Mouse (Mus musculus): Measurements from ENCODE around the gene Ddx10. TPM values are rescaled to one million over a fixed set of nuclear protein-coding genes. Genes with fewer than 3 reads are reported as not detected.
A peak's percentile ranks its signal among the peaks of the same experiment; 100 is the strongest.
"Not testable (repeated sequence)": the region's sequence is repeated elsewhere in the genome, so short reads cannot be mapped to it uniquely, and the experiment has no call there.

Ddx10 gene
- polyA plus RNA-seq, 1 experiment, result 11.5 TPM

- Histone ChIP-seq H3K27ac (ENCODE audit: insufficient read depth, low read length) (no peak overlapping the region), H3K4me3 (ENCODE audit: insufficient read depth, low read length) (no peak overlapping the region)
Measured at GRCm38 (mm10) chr9:53208283-53208682, 39.6 kb downstream of the Ddx10 start.

GRCm38 (mm10) chr9:53174590-53174989 lies 73.3 kb downstream of the Ddx10 start:
- no peak overlapping the region for H3K27ac ChIP-seq (ENCODE audit: insufficient read depth, low read length)
- TF ChIP-seq POLR2A (IDR thresholded peaks at IDR 0.05; ENCODE audit: extremely low read depth, insufficient read depth, low read length) (no peak), CTCF (IDR thresholded peaks at IDR 0.05; ENCODE audit: extremely low read depth, insufficient read depth, low read length) (no peak)
- no peaks in the 10 kb centered on the region for H3K4me1 ChIP-seq (ENCODE audit: control insufficient read depth, insufficient read depth, low read length)
- no peak overlapping the region for H3K4me3 ChIP-seq (ENCODE audit: insufficient read depth, low read length)

More at GRCm38 (mm10) chr9:53208283-53208682, 39.6 kb downstream of the Ddx10 start:
- no peaks in the 10 kb centered on the region for H3K4me1 ChIP-seq (ENCODE audit: control insufficient read depth, insufficient read depth, low read length)
- TF ChIP-seq CTCF (IDR thresholded peaks at IDR 0.05; ENCODE audit: extremely low read depth, insufficient read depth, low read length), result no peak
- no peak for TF ChIP-seq POLR2A (IDR thresholded peaks at IDR 0.05; ENCODE audit: extremely low read depth, insufficient read depth, low read length)

GRCm38 (mm10) chr9:53173258-53173657 lies 74.6 kb downstream of the Ddx10 start:
- H3K27ac ChIP-seq (ENCODE audit: insufficient read depth, low read length), result no peak overlapping the region
- peak; percentile 14; the same call in 1 of the 2 replicates for TF ChIP-seq CTCF (IDR thresholded peaks at IDR 0.05; ENCODE audit: extremely low read depth, insufficient read depth, low read length)
- TF ChIP-seq POLR2A (IDR thresholded peaks at IDR 0.05; ENCODE audit: extremely low read depth, insufficient read depth, low read length), result no peak
- no peaks in the 10 kb centered on the region for H3K4me1 ChIP-seq (ENCODE audit: control insufficient read depth, insufficient read depth, low read length)
- H3K4me3 ChIP-seq (ENCODE audit: insufficient read depth, low read length), result no peak overlapping the region

GRCm38 (mm10) chr9:53144266-53144665 lies 103.6 kb downstream of the Ddx10 start:
- Histone ChIP-seq H3K27ac (ENCODE audit: insufficient read depth, low read length) (no peak overlapping the region), H3K4me1 (ENCODE audit: control insufficient read depth, insufficient read depth, low read length) (no peaks in the 10 kb centered on the region; the same call in 1 of the 2 replicates), H3K4me3 (ENCODE audit: insufficient read depth, low read length) (no peak overlapping the region)
- TF ChIP-seq POLR2A (IDR thresholded peaks at IDR 0.05; ENCODE audit: extremely low read depth, insufficient read depth, low read length), result no peak
- peak; percentile 77 for TF ChIP-seq CTCF (IDR thresholded peaks at IDR 0.05; ENCODE audit: extremely low read depth, insufficient read depth, low read length)

- no peaks in the 10 kb centered on the region; the same call in 1 of the 2 replicates for H3K4me1 ChIP-seq (ENCODE audit: control insufficient read depth, insufficient read depth, low read length)
- no peak overlapping the region for H3K27ac ChIP-seq (ENCODE audit: insufficient read depth, low read length)
- TF ChIP-seq CTCF (IDR thresholded peaks at IDR 0.05; ENCODE audit: extremely low read depth, insufficient read depth, low read length) (no peak), POLR2A (IDR thresholded peaks at IDR 0.05; ENCODE audit: extremely low read depth, insufficient read depth, low read length) (no peak)
- H3K4me3 ChIP-seq (ENCODE audit: insufficient read depth, low read length), result no peak overlapping the region
Measured at GRCm38 (mm10) chr9:53143508-53143907, 104.3 kb downstream of the Ddx10 start.

GRCm38 (mm10) chr9:53142424-53142823 lies 105.4 kb downstream of the Ddx10 start:
- not testable (repeated sequence) for H3K4me3 ChIP-seq (ENCODE audit: insufficient read depth, low read length); H3K27ac ChIP-seq (ENCODE audit: insufficient read depth, low read length); H3K4me1 ChIP-seq (ENCODE audit: control insufficient read depth, insufficient read depth, low read length)

- H3K4me1 ChIP-seq (ENCODE audit: control insufficient read depth, insufficient read depth, low read length), result no peaks in the 10 kb centered on the region; the same call in 1 of the 2 replicates
- no peak for TF ChIP-seq CTCF (IDR thresholded peaks at IDR 0.05; ENCODE audit: extremely low read depth, insufficient read depth, low read length)
- no peak for TF ChIP-seq POLR2A (IDR thresholded peaks at IDR 0.05; ENCODE audit: extremely low read depth, insufficient read depth, low read length)
- no peak overlapping the region for H3K27ac ChIP-seq (ENCODE audit: insufficient read depth, low read length)
- no peak overlapping the region for H3K4me3 ChIP-seq (ENCODE audit: insufficient read depth, low read length)
Measured at GRCm38 (mm10) chr9:53140610-53141165, 107.2 kb downstream of the Ddx10 start.

GRCm38 (mm10) chr9:53132826-53133225 lies 115.0 kb downstream of the Ddx10 start:
- no peak overlapping the region for H3K4me3 ChIP-seq (ENCODE audit: insufficient read depth, low read length)
- H3K4me1 ChIP-seq (ENCODE audit: control insufficient read depth, insufficient read depth, low read length), result no peaks in the 10 kb centered on the region
- no peak overlapping the region for H3K27ac ChIP-seq (ENCODE audit: insufficient read depth, low read length)
- TF ChIP-seq POLR2A (IDR thresholded peaks at IDR 0.05; ENCODE audit: extremely low read depth, insufficient read depth, low read length), result no peak
- TF ChIP-seq CTCF (IDR thresholded peaks at IDR 0.05; ENCODE audit: extremely low read depth, insufficient read depth, low read length), result no peak

- Histone ChIP-seq H3K4me1 (ENCODE audit: control insufficient read depth, insufficient read depth, low read length) (no peaks in the 10 kb centered on the region), H3K27ac (ENCODE audit: insufficient read depth, low read length) (no peak overlapping the region), H3K4me3 (ENCODE audit: insufficient read depth, low read length) (no peak overlapping the region)
- TF ChIP-seq CTCF (IDR thresholded peaks at IDR 0.05; ENCODE audit: extremely low read depth, insufficient read depth, low read length), result no peak
- TF ChIP-seq POLR2A (IDR thresholded peaks at IDR 0.05; ENCODE audit: extremely low read depth, insufficient read depth, low read length), result no peak
Measured at GRCm38 (mm10) chr9:53130460-53130859, 117.4 kb downstream of the Ddx10 start.

GRCm38 (mm10) chr9:53101103-53101502 lies 146.8 kb downstream of the Ddx10 start:
- no peak for TF ChIP-seq CTCF (IDR thresholded peaks at IDR 0.05; ENCODE audit: extremely low read depth, insufficient read depth, low read length)
- no peak for TF ChIP-seq POLR2A (IDR thresholded peaks at IDR 0.05; ENCODE audit: extremely low read depth, insufficient read depth, low read length)
- Histone ChIP-seq H3K4me1 (ENCODE audit: control insufficient read depth, insufficient read depth, low read length) (no peaks in the 10 kb centered on the region), H3K4me3 (ENCODE audit: insufficient read depth, low read length) (no peak overlapping the region), H3K27ac (ENCODE audit: insufficient read depth, low read length) (no peak overlapping the region)
